ENCODE assay signal across 8 mouse cellular contexts in genomic region chr12:117761698-117762097, GRCm38 (mm10). TPM values are rescaled to one million over a fixed set of nuclear protein-coding genes. Genes with fewer than 3 reads are reported as not detected.
DNase-seq lines count a peak whose midpoint lies in the region; ATAC-seq lines count a peak whose summit lies in the region.

No protein-coding gene starts in this region.

- H3K4me2 ChIP-seq in kidney, embryonic 15.5 days: no peak overlapping the region

- H3K36me3 ChIP-seq in kidney, embryonic 15.5 days: no peaks in the 10 kb centered on the region
- no peaks in the 10 kb centered on the region for H3K36me3 ChIP-seq in embryonic facial prominence, embryonic 10.5 days (replicated peaks)

- H3K27ac ChIP-seq in kidney, embryonic 15.5 days: no peak overlapping the region
- no peak overlapping the region for H3K27ac ChIP-seq in embryonic facial prominence, embryonic 10.5 days (replicated peaks)

- H3K27me3 ChIP-seq in kidney, embryonic 15.5 days: no peaks in the 10 kb centered on the region
- no peaks in the 10 kb centered on the region for H3K27me3 ChIP-seq in embryonic facial prominence, embryonic 10.5 days (replicated peaks; ENCODE audit: low read depth, poor library complexity, severe bottlenecking)

- intact Hi-C loops in gastrocnemius, postnatal 36 days (cut with DNase I): no loop called here

- peaks cover 16% of the 10 kb centered on the region for H3K4me1 ChIP-seq in kidney, embryonic 15.5 days
- peaks cover 6% of the 10 kb centered on the region; the same call in 1 of the 2 replicates for H3K4me1 ChIP-seq in embryonic facial prominence, embryonic 10.5 days

- 11% methylated on average over 1 of the region's 1 CpGs for WGBS in kidney, embryonic 15.5 days
- WGBS in embryonic facial prominence, embryonic 10.5 days: 68% methylated on average over 1 of the region's 1 CpGs

- no peak overlapping the region for H3K4me3 ChIP-seq in kidney, embryonic 15.5 days (replicated peaks)
- H3K4me3 ChIP-seq in embryonic facial prominence, embryonic 10.5 days: no peak overlapping the region

- DNase-seq in kidney, adult 8-10 months: no peak
- DNase-seq in embryonic facial prominence, embryonic 10.5 days (ENCODE audit: low spot score): peak; percentile 26
- DNase-seq in kidney, postnatal 4 days: peak; percentile 50 to 64
- DNase-seq in retina, embryonic 14.5 days (ENCODE audit: low spot score): peak; percentile 24
- DNase-seq in gastrocnemius, postnatal 36 days: no peak
- no peak for DNase-seq in urinary bladder, postnatal 4 days (ENCODE audit: low spot score in 2 of 2)
- no peak for DNase-seq in urinary bladder, postnatal 14 days (ENCODE audit: low spot score)

- peak; percentile 82 for ATAC-seq in kidney, embryonic 15.5 days (replicated peaks; ENCODE audit: low FRiP score)

- no peak overlapping the region for H3K9ac ChIP-seq in kidney, embryonic 15.5 days

- H3K9me3 ChIP-seq in kidney, embryonic 15.5 days (replicated peaks): no peaks in the 10 kb centered on the region
- H3K9me3 ChIP-seq in embryonic facial prominence, embryonic 10.5 days: no peaks in the 10 kb centered on the region

RNA-seq across cellular contexts. Expression of gene Cdca7l, which starts 42.4 kb away (rescaled TPM):
- polyA plus RNA-seq in kidney, embryonic 15.5 days (2015; fragmentation: Nextera tagmentation; extraction: Ambion mirVana): 56.0 and 60.6 TPM in 2 replicates
- polyA plus RNA-seq in embryonic facial prominence, embryonic 10.5 days (2016; fragmentation: Nextera tagmentation; extraction: Ambion mirVana): 52.1 and 55.4 TPM in 2 replicates
- total RNA-seq in gastrocnemius, postnatal 36 days (2021): under 1 TPM; 0.20 to 0.27 TPM

Comparison
In these comparisons a context has a peak if more than half of its experiments do, and no peak if none do; other contexts are left out.
1. DNase-seq: peak in embryonic facial prominence, embryonic 10.5 days (single experiment), kidney, postnatal 4 days (2 of 2) and retina, embryonic 14.5 days (single experiment); none in kidney, adult 8-10 months (0 of 2), gastrocnemius, postnatal 36 days (0 of 2), urinary bladder, postnatal 4 days (0 of 2) and urinary bladder, postnatal 14 days (single experiment).